Mouse (Mus musculus) heart, embryonic 12.5 days (tissue): Measurements from ENCODE around the gene P2ry14. TPM values are rescaled to one million over a fixed set of nuclear protein-coding genes. Genes with fewer than 3 reads are reported as not detected.

Source experiments
- ATAC-seq: fragments of 200-750 bp; cut with Nextera tagmentation; 2 replicates; pipeline ENCODE4 v1.8.0; 2017; ENCODE audit warnings: moderate TSS enrichment, moderate library complexity; ENCODE audit not compliant: insufficient number of reproducible peaks, low FRiP score
- H3K27ac ChIP-seq: fragments of 300-500 bp; sonication (generic); 2 replicates; pipeline ENCODE4 v1.5.1; 2016; ENCODE audit warnings: mild to moderate bottlenecking, moderate library complexity; ENCODE audit not compliant: poor library complexity, severe bottlenecking
- H3K27me3 ChIP-seq: fragments of 300-500 bp; sonication (generic); replicated peaks from 2 replicates; pipeline ENCODE4 v1.6.1; 2016; ENCODE audit warnings: mild to moderate bottlenecking, moderate library complexity
- H3K36me3 ChIP-seq: fragments of 300-500 bp; sonication (generic); 2 replicates; pipeline ENCODE4 v1.6.1; 2016; ENCODE audit warnings: mild to moderate bottlenecking, moderate library complexity
- H3K4me1 ChIP-seq: fragments of 300-500 bp; sonication (generic); replicated peaks from 2 replicates; pipeline ENCODE4 v1.6.1; 2016; ENCODE audit warnings: mild to moderate bottlenecking
- H3K4me2 ChIP-seq: fragments of 300-500 bp; sonication (generic); 2 replicates; pipeline ENCODE4 v1.6.1; 2016; ENCODE audit warnings: mild to moderate bottlenecking, moderate library complexity
- H3K4me3 ChIP-seq: fragments of 300-500 bp; sonication (generic); 2 replicates; pipeline ENCODE4 v1.5.1; 2016; ENCODE audit warnings: mild to moderate bottlenecking
- H3K9ac ChIP-seq: fragments of 300-500 bp; sonication (generic); 2 replicates; pipeline ENCODE4 v1.6.1; 2016; ENCODE audit warnings: mild to moderate bottlenecking, moderate library complexity
- H3K9me3 ChIP-seq: fragments of 300-500 bp; sonication (generic); replicated peaks from 2 replicates; pipeline ENCODE4 v1.6.1; 2016; ENCODE audit warnings: mild to moderate bottlenecking, moderate library complexity
- WGBS: fragments of 180-500 bp; shearing (Covaris S2); methylation state at CpG from one replicate; pipeline ENCODE4 v1.1.7; 2016; 5-methylcytosine and 5-hydroxymethylcytosine counted together
- polyA plus RNA-seq: library from polyadenylated mRNA; unstranded; fragments of >200 nt; fragmentation: Nextera tagmentation; extraction: Ambion mirVana; gene quantifications from 2 replicates; pipeline ENCODE4 v1.2.1, GENCODE M21; 2016

P2ry14 gene
- polyA plus RNA-seq, 1 experiment from 2014 or later, result 1.1 TPM

DNA sequence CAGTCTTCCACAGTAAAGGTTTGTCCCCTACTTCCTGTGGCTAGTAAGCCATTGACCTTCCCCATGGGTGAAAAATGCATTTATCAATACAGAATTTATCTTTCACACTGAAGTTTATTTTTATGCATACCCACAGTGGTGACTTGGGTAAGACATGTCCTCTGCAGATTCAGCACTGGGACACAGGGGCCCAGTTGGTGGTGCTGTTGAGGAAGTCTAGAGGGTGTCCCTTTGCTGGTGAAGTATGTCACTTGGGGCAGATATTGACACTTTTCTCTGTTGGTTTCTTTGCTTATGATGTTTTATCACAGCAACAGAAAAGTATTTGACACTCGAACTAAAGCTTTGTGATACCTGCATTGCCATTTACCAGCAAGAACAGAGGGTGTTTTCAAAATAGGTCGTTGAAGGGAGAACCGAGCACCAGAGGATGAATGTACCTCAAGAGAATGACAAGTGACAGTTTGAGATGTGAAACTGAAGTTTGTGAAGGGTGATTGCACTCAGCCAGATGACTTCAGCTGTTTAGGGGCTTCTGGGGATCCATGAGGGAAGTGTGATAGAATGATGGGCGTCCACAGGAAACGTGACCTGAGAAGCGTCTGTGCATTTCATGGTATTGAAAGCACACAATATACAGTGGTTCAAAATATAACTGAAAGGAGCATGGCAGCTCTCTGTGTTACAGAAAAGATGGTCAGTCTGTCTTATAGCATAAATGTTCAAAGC is 21.2 kb upstream of the P2ry14 start:
- Histone ChIP-seq H3K27ac (no peak overlapping the region), H3K4me2 (no peak overlapping the region), H3K9ac (no peak overlapping the region), H3K36me3 (no peaks in the 10 kb centered on the region), H3K9me3 (no peaks in the 10 kb centered on the region), H3K4me3 (no peak overlapping the region), H3K4me1 (peaks cover 23% of the 10 kb centered on the region), H3K27me3 (no peaks in the 10 kb centered on the region)
- ATAC-seq, result no peak
- 72% methylated on average over 6 of the region's 6 CpGs for WGBS

DNA sequence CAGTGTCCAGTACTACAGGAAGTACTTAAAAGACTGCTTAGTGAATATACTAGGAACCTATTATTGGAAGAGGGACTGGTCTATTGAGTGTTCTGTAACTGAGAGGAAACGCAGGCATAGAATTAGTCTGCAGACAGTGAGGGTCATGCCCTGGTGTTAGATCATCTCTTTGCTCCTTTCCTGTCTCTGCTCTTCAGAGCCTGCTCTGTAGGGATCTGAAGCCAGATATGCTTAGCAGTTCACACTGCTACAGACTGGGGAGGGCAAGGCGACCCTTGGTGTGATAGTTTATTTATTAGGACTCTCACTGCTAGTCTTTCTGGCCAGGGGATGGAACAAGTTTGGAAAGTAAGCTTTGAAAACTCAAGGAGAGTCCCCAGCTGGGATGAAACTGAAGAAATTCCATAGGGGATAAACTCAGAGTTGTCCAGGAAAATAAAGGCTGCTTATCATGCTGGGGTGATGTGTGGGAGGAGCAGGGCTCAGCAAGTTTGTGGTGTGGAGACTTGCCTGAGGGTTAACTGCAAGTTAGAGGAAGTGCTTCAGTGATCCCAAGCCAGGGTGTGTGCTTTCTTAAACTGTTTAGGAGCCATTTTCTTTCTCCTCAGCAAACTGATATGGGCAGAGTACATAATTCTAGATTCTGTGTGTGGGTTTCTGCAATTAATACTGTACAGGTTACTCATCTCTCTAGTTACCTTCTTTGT is 16.7 kb upstream of the P2ry14 start:
- Histone ChIP-seq H3K36me3 (no peaks in the 10 kb centered on the region), H3K27ac (no peak overlapping the region), H3K4me2 (no peak overlapping the region), H3K27me3 (no peaks in the 10 kb centered on the region), H3K9me3 (no peaks in the 10 kb centered on the region), H3K9ac (no peak overlapping the region), H3K4me1 (peaks cover 12% of the 10 kb centered on the region), H3K4me3 (no peak overlapping the region)
- WGBS, result 23% methylated on average over 2 of the region's 2 CpGs
- ATAC-seq, result no peak

DNA sequence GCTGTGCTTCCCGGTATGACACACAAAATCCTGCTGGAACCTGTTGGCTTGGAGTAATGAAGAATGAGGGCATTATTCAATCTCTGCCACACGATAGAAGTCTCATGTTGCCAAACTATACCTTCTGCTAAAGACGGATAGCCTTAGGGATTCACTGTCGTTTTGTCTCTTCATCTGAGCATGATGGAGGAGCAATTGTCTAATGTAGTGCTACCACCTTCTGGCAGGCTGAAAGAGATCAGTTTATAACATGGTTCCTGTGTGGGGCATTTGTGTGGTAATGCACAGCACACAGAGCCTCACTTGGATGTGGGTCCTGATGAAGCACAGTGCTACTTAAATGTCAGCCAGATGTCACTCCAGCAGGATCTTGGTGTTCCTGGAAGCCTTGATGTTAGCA is 15.8 kb upstream of the P2ry14 start:
- Histone ChIP-seq H3K4me2 (no peak overlapping the region), H3K4me3 (no peak overlapping the region), H3K36me3 (no peaks in the 10 kb centered on the region), H3K27ac (no peak overlapping the region), H3K9ac (no peak overlapping the region), H3K27me3 (no peaks in the 10 kb centered on the region), H3K9me3 (no peaks in the 10 kb centered on the region), H3K4me1 (peaks cover 12% of the 10 kb centered on the region)
- no peak for ATAC-seq
- WGBS, result 77% methylated on average over 4 of the region's 4 CpGs

DNA sequence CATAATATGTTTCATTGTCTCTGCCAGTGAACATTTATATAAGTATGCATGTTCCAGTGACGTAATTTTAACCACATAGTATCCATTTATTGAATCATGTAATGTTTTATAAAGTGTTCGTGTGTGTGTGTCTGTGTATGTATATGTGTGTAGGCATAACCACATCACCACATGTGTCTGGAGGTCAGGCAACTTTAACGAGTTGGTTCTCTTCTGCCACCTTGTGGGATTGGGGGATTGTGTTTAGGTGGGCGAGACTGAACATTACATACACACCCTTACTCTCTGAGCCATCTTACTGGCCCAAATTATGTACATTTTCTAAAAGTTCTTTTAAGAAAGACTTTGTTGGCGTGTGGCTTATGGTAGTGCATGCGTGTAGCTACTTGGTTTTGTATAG is 15.1 kb upstream of the P2ry14 start:
- WGBS, result 76% methylated on average over 6 of the region's 6 CpGs
- no peaks in the 10 kb centered on the region for H3K9me3 ChIP-seq
- H3K9ac ChIP-seq, result no peak overlapping the region
- H3K4me1 ChIP-seq, result peaks cover 12% of the 10 kb centered on the region
- no peak for ATAC-seq
- H3K4me3 ChIP-seq, result no peak overlapping the region
- H3K36me3 ChIP-seq, result no peaks in the 10 kb centered on the region
- H3K4me2 ChIP-seq, result no peak overlapping the region
- no peak overlapping the region for H3K27ac ChIP-seq
- no peaks in the 10 kb centered on the region for H3K27me3 ChIP-seq

DNA sequence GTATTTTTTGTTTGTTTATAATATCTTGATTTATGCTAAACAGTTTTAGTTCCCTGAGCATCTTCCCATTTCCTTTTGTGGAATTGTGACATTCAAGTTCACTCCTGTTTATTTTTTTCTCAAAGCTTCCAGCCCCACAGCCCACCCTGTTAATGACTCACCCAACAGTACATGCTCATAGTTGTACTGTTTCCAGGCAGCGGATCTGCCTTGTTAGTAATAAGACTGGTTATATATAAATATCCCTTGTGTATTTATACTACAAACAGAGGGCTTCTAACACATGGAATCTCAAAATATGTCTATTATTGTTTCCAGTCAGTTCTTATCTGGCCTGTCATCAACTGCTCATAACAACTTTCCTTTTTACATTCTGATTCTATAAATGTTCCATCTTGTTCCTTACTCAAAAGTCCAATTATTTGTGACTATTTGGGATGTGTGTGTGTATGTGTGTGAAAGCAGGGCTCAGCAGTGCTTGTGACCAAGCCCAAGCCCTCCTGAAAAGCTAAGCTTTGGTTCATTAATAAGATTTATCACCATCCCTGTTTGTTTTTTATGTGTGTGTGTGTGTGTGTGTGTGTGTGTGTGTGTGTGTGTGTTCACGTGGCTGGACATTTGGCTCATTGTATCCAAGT is 14.1 kb upstream of the P2ry14 start:
- Histone ChIP-seq H3K4me1 (peaks cover 12% of the 10 kb centered on the region), H3K36me3 (no peaks in the 10 kb centered on the region), H3K9ac (no peak overlapping the region), H3K9me3 (no peaks in the 10 kb centered on the region), H3K27ac (no peak overlapping the region), H3K27me3 (no peaks in the 10 kb centered on the region), H3K4me2 (no peak overlapping the region), H3K4me3 (no peak overlapping the region)
- WGBS, result 79% methylated on average over 2 of the region's 2 CpGs
- ATAC-seq, result no peak

DNA sequence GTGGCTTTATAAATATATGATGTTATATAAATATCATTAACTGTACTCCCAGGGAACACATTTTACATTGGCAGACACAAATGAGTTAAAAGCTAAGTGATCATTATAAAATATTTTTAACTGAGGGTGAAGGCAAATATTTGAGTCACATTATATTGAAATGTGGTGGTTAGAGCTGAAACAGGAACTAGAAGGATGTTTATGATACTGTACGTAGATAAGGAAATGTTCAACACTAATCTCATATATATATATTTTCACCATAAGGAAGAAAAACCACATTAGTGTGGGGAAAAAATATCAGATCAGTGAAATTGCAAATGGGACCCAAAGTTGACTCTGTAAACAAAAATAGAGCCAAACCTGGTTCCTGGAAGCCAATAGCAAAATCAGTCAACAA is 7.0 kb upstream of the P2ry14 start:
- H3K9me3 ChIP-seq, result no peaks in the 10 kb centered on the region
- WGBS, result 85% methylated on average over 1 of the region's 1 CpGs
- H3K4me3 ChIP-seq, result no peak overlapping the region
- no peaks in the 10 kb centered on the region for H3K4me1 ChIP-seq
- no peak overlapping the region for H3K4me2 ChIP-seq
- no peak overlapping the region for H3K9ac ChIP-seq
- no peaks in the 10 kb centered on the region for H3K27me3 ChIP-seq
- no peaks in the 10 kb centered on the region for H3K36me3 ChIP-seq
- H3K27ac ChIP-seq, result no peak overlapping the region
- ATAC-seq, result no peak

DNA sequence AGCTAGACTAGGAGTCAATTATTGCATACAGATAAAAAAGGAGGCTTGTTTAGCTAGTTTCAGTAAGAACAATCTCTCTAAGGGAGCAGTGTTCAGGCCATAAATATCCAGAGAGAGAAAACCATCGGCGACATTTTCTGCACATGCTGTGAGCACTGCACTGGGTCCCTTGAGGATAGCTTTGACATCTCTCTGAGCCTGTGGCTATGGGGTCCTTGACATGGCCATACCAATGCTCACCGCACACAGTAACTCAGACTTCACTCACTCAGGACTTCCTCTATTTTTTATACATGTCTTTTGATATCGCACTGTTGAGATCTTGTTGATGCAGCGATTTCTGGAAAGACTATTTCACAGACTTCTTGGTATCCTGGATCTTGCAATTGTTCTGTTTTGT is 3.6 kb upstream of the P2ry14 start:
- Histone ChIP-seq H3K4me1 (peaks cover 6% of the 10 kb centered on the region; the same call in 1 of the 2 replicates), H3K27ac (no peak overlapping the region), H3K4me2 (no peak overlapping the region), H3K27me3 (no peaks in the 10 kb centered on the region), H3K9ac (no peak overlapping the region), H3K36me3 (no peaks in the 10 kb centered on the region), H3K9me3 (no peaks in the 10 kb centered on the region), H3K4me3 (no peak overlapping the region)
- no peak for ATAC-seq
- 92% methylated on average over 5 of the region's 5 CpGs for WGBS

DNA sequence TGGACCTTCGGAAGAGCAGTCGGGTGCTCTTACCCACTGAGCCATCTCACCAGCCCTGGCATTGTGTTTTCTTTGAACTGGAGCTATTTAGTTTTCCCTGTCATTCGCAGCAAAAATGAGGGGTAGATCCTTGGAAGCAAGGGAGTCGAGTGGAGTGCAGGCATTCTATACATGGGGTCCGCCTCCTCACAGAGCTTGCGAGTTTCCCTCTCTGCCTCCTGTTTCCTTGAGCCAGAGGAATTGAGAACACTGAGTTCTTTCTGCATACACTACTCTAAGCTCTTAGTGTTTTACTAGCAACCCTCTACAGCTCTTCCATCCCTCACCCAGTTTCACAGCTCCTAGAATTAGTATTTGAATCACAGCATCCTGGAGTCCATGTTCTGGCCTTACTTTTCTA is 2.0 kb upstream of the P2ry14 start:
- Histone ChIP-seq H3K4me1 (peaks cover 6% of the 10 kb centered on the region; the same call in 1 of the 2 replicates), H3K9me3 (no peaks in the 10 kb centered on the region), H3K4me3 (no peak overlapping the region), H3K27me3 (no peaks in the 10 kb centered on the region), H3K36me3 (no peaks in the 10 kb centered on the region), H3K27ac (no peak overlapping the region), H3K9ac (no peak overlapping the region), H3K4me2 (no peak overlapping the region)
- WGBS, result 90% methylated on average over 6 of the region's 6 CpGs
- ATAC-seq, result no peak

DNA sequence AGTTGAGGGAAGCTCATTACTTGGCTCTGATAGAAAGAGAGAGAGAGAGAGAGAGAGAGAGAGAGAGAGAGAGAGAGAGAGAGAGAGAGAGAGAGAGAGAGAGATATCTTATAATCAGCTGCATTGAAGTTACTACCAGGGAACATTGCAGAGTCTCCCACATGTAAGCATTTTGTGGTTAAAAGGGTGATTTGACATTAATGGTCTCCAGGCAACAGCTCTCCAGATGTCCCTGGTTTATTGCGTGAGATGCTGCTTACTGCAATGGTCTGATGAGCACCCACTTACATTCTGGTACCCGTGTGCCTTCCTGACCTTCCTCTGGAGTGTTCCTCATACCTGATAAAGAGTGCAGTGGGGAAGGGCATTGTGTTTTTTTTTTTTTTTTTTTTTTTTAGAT is 1.5 kb upstream of the P2ry14 start:
- Histone ChIP-seq H3K27me3 (no peaks in the 10 kb centered on the region), H3K9me3 (no peaks in the 10 kb centered on the region), H3K4me1 (peaks cover 6% of the 10 kb centered on the region; the same call in 1 of the 2 replicates), H3K27ac (no peak overlapping the region), H3K36me3 (no peaks in the 10 kb centered on the region), H3K4me3 (no peak overlapping the region), H3K9ac (no peak overlapping the region), H3K4me2 (no peak overlapping the region)
- no peak for ATAC-seq
- WGBS, result 79% methylated on average over 2 of the region's 2 CpGs

DNA sequence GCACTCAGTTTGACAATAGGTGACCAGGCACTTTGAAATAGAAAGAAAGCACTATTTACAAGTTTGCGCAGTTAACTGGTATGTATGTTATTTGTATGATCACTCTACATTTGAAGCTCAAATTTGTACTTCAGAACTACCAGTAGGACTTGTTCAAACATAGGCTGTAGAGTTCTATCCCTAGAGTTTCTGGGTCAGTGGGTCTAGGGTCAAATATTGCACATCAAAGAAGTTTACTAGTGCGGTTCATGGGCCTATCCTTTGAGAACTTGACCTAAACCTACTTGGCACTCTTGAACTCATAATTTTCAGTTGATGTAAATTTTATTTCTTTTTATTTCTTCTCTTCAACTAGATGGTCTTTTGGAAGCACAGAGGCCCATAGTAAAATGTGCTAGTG is 2.8 kb downstream of the P2ry14 start:
- no peak for ATAC-seq
- 95% methylated on average over 2 of the region's 2 CpGs for WGBS

DNA sequence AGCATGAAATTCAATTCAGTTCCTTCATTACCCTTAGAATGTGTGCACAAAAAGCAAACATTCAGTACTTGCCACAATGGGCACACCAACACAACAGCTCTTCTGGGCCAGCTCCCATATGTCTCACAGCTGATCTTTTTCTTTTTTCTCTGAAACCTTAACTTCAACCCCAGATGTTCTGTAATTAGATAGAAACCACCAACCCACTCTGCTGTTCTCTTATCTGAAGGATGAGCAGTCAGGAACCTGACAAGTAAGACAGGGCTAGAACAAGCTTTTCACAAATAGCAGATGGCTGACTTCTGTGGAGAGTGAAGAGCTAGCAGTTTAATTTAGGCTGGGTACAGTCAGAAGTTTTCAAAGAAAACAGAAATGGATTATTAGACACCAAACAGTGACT is 3.8 kb downstream of the P2ry14 start:
- no peak overlapping the region for H3K9ac ChIP-seq
- no peak for ATAC-seq
- no peaks in the 10 kb centered on the region for H3K9me3 ChIP-seq
- no peak overlapping the region for H3K4me3 ChIP-seq
- no peak overlapping the region for H3K27ac ChIP-seq
- no peak overlapping the region for H3K4me2 ChIP-seq
- H3K27me3 ChIP-seq, result no peaks in the 10 kb centered on the region
- no peaks in the 10 kb centered on the region for H3K36me3 ChIP-seq
- H3K4me1 ChIP-seq, result peaks cover 6% of the 10 kb centered on the region; the same call in 1 of the 2 replicates

More for the DNA sequence above, 2.8 kb downstream of the P2ry14 start:
- Histone ChIP-seq H3K36me3 (no peaks in the 10 kb centered on the region), H3K4me3 (no peak overlapping the region), H3K4me2 (no peak overlapping the region), H3K9ac (no peak overlapping the region), H3K27me3 (no peaks in the 10 kb centered on the region), H3K4me1 (peaks cover 6% of the 10 kb centered on the region; the same call in 1 of the 2 replicates), H3K9me3 (no peaks in the 10 kb centered on the region), H3K27ac (no peak overlapping the region)
